Mouse (Mus musculus) limb, embryonic 14.5 days (tissue): Measurements from ENCODE around the gene Fto. TPM values are rescaled to one million over a fixed set of nuclear protein-coding genes. Genes with fewer than 3 reads are reported as not detected.
A peak's percentile ranks its signal among the peaks of the same experiment; 100 is the strongest.

Experiments
- ATAC-seq: fragments of 200-750 bp; cut with Nextera tagmentation; 2 replicates; pipeline ENCODE4 v1.8.0; 2017; ENCODE audit warnings: low read depth, moderate number of reproducible peaks, moderate TSS enrichment; ENCODE audit not compliant: low FRiP score
- DNase-seq: peaks from one replicate; pipeline ENCODE4 v3.0.0-alpha.2; 2015; ENCODE audit warnings: low spot score
- H3K27ac ChIP-seq: fragments of 300-500 bp; sonication (generic); replicated peaks from 2 replicates; pipeline ENCODE4 v1.5.1; 2014; ENCODE audit warnings: low read depth, mild to moderate bottlenecking, low read length, moderate library complexity, mixed read lengths
- H3K27me3 ChIP-seq: fragments of 300-500 bp; sonication (generic); 2 replicates; pipeline ENCODE4 v1.6.1; 2014; ENCODE audit warnings: low read length, mixed read lengths; ENCODE audit not compliant: control insufficient read depth, insufficient read depth
- H3K36me3 ChIP-seq: fragments of 300-500 bp; sonication (generic); 2 replicates; pipeline ENCODE4 v1.6.1; 2014; ENCODE audit warnings: mild to moderate bottlenecking, low read length, moderate library complexity, mixed read lengths; ENCODE audit not compliant: control insufficient read depth, insufficient read depth
- H3K4me1 ChIP-seq: fragments of 300-500 bp; sonication (generic); 2 replicates; pipeline ENCODE4 v1.6.1; 2014; ENCODE audit warnings: antibody characterized with exemption, low read length, mixed read lengths; ENCODE audit not compliant: control insufficient read depth, insufficient read depth
- H3K4me2 ChIP-seq: fragments of 300-500 bp; sonication (generic); replicated peaks from 2 replicates; pipeline ENCODE4 v1.6.1; 2014; ENCODE audit warnings: low read depth, mild to moderate bottlenecking, low read length, moderate library complexity; ENCODE audit not compliant: severe bottlenecking
- H3K4me3 ChIP-seq: fragments of 300-500 bp; sonication (generic); replicated peaks from 2 replicates; pipeline ENCODE4 v1.5.1; 2014; ENCODE audit warnings: low read length
- H3K9ac ChIP-seq: fragments of 300-500 bp; sonication (generic); 2 replicates; pipeline ENCODE4 v1.6.1; 2014; ENCODE audit warnings: mild to moderate bottlenecking, low read depth, low read length, moderate library complexity; ENCODE audit not compliant: severe bottlenecking
- H3K9me3 ChIP-seq: fragments of 300-500 bp; sonication (generic); 2 replicates; pipeline ENCODE4 v1.6.1; 2016; ENCODE audit warnings: low read length; ENCODE audit not compliant: control insufficient read depth
- POLR2A ChIP-seq: fragments of 200-500 bp; IDR thresholded peaks from 2 replicates; pipeline ENCODE4 v1.8.0; 2012; ENCODE audit warnings: inconsistent platforms, mild to moderate bottlenecking, moderate library complexity, borderline replicate concordance; ENCODE audit not compliant: insufficient read depth, insufficient read length; ENCODE audit errors: extremely low read depth
- WGBS: fragments of 180-500 bp; shearing (Covaris S2); extraction: QIAGEN DNeasy Blood & Tissue Kit; methylation state at CpG from one replicate; pipeline ENCODE4 v1.1.7; 2014; 5-methylcytosine and 5-hydroxymethylcytosine counted together
- polyA plus RNA-seq, 2 experiments: library from polyadenylated mRNA; depleted of rRNA in 1 of 2; stranded (reverse) in 1 of 2; unstranded in 1 of 2; fragments of >200 nt; fragmentation: Nextera tagmentation in 1 of 2; extraction: Ambion mirVana in 1 of 2; gene quantifications; 2 replicates each; pipeline versions ENCODE4 v1.2.1 to v1.2.3; 2012 to 2014

Gene Fto
- polyA plus RNA-seq, 2 experiments, result 80.0 to 107 TPM

DNA sequence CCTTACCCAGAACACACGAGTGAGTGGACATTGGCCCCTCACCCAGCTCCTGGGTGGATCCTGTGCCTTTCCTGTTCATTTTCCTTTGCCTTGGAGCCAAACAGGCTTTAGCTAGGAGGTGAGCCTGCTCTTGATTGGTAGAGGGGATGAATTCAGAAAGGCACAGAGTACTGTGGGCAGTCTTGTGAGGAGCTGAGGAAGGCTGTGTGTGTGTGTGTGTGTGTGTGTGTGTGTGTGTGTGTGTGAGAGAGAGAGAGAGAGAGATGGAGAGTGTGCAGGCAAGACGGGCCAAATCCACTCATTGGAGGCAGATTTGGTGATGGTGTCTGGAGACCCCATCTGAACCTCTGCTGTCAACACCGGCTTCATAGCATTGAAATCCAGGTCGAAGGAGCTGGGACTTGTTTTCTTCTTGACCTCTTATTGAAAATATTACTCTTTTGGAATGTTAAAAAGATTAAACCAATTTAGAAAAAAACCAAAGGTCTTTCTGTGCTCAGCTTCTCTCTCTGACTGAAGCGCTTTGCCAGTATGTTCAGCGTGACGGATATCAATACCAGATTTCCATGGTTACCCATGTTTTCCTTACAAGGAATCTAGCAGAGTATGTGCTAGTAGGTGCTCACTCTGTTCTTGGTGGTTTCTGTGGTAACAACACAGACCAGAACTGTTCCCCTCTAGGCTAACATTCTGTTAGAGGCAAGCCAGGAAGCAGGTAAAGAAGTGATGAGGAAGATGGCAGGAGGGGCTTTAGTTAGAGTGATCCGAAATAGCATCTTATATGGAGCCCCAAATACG is 59.7 kb downstream of the Fto start:
- ATAC-seq (no peak), DNase-seq (no peak)
- H3K9me3 ChIP-seq, result no peaks in the 10 kb centered on the region
- H3K9ac ChIP-seq, result no peak overlapping the region
- no peak for TF ChIP-seq POLR2A
- H3K4me3 ChIP-seq, result no peak overlapping the region
- WGBS, result 79% methylated on average over 9 of the region's 9 CpGs
- H3K4me1 ChIP-seq, result peaks cover 32% of the 10 kb centered on the region
- no peaks in the 10 kb centered on the region for H3K36me3 ChIP-seq
- no peaks in the 10 kb centered on the region; the same call in 1 of the 2 replicates for H3K27me3 ChIP-seq
- no peak overlapping the region for H3K4me2 ChIP-seq
- no peak overlapping the region for H3K27ac ChIP-seq

DNA sequence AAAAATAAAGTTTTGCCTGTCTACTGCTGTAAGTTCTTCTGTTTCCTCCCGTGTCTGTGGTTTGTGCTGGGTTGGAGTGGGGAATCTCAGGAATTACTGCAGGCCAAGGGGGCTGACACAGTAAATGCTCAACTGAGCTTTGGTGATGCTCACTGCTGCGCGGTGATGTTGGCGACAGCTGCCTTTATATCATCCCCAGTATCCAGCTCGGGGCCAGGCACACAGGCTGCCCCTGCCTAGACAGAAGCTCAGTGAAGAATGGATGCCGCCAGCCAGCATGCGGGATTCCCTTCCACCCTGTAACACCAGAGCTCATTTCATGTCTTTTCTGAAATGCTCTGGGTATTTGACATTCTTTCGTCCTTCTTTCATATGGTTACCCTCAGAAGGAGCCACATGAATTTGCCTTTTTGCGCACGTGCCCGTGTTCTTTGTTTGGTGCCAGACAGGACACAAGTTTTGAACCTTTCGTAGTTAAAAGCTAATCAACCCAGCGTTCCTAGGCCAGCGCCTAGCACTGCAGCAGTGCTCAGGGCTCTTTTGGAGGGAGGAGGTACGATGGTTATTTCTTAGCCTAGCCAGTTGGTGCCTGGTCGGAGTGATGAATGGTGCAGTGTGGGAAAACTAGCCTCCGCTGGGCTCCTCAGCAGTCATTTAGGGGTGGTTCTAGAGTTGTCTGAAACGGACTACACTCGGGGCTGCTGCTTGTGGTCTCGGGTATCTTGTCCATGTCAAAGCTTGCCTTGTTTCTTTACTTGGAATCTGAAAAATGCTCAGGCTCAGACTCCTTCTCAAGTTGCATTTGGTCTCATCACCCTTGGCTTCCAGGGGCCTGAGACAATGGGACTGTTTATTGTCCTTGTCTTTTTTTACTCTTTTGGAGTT is 62.0 kb downstream of the Fto start:
- H3K4me3 ChIP-seq, result no peak overlapping the region
- no peak for ATAC-seq
- peaks cover 49% of the 10 kb centered on the region for H3K4me1 ChIP-seq
- no peak overlapping the region for H3K9ac ChIP-seq
- H3K36me3 ChIP-seq, result no peaks in the 10 kb centered on the region
- no peak for TF ChIP-seq POLR2A
- H3K9me3 ChIP-seq, result no peaks in the 10 kb centered on the region
- DNase-seq, result no peak
- no peaks in the 10 kb centered on the region; the same call in 1 of the 2 replicates for H3K27me3 ChIP-seq
- H3K4me2 ChIP-seq, result no peak overlapping the region
- no peak overlapping the region for H3K27ac ChIP-seq
- 45% methylated on average over 20 of the region's 20 CpGs for WGBS

DNA sequence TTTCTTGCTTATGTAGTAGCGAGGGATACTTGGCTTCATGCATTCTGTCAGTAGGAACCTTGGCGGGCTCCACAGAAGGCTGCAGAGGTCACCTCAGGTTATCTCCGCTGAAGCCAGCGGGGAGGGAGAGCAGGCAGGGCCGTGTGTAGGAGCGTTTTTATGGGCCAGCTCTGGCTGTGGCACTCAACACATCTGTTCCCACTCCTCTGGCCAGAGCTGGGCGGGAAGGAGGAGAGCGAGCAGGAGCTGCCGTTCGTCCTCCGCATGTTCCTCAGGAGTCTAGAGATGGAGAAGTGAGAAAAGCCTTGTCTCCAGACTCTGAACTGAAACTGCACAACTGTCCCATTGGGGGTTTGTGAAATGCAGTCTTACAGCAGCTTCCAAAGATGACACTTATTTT is 63.5 kb downstream of the Fto start:
- Histone ChIP-seq H3K4me2 (no peak overlapping the region; the same call in 1 of the 2 replicates), H3K4me1 (peaks cover 60% of the 10 kb centered on the region), H3K36me3 (no peaks in the 10 kb centered on the region), H3K9ac (no peak overlapping the region), H3K27me3 (no peaks in the 10 kb centered on the region; the same call in 1 of the 2 replicates), H3K9me3 (no peaks in the 10 kb centered on the region), H3K27ac (no peak overlapping the region), H3K4me3 (no peak overlapping the region)
- no peak for TF ChIP-seq POLR2A
- DNase-seq (peak; percentile 38), ATAC-seq (no peak)
- 15% methylated on average over 11 of the region's 11 CpGs for WGBS

DNA sequence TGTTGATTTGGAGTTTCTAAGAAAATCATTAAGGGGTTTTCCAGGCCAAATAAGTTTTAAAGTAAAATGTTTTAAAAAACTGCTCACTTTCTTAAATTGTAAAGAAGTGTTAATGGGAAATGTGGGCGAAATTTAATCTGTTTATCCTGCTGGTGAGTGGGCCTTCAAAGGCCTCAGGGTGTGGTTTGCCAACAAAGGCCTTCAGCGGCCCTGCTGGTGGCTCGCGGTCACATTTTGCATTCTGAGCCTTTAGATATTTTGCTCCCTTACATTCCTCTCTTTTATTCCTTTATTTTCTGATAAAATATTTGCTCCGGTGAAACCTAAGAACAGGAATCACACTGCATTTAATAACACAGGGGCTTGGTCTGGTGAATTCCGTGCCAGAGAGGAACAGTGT is 64.0 kb downstream of the Fto start:
- ATAC-seq (no peak), DNase-seq (no peak)
- no peaks in the 10 kb centered on the region for H3K36me3 ChIP-seq
- no peaks in the 10 kb centered on the region; the same call in 1 of the 2 replicates for H3K27me3 ChIP-seq
- no peak overlapping the region for H3K27ac ChIP-seq
- H3K4me1 ChIP-seq, result peaks cover 60% of the 10 kb centered on the region
- H3K4me2 ChIP-seq, result no peak overlapping the region
- H3K9me3 ChIP-seq, result no peaks in the 10 kb centered on the region
- H3K9ac ChIP-seq, result no peak overlapping the region
- 58% methylated on average over 6 of the region's 6 CpGs for WGBS
- TF ChIP-seq POLR2A, result no peak
- H3K4me3 ChIP-seq, result no peak overlapping the region

DNA sequence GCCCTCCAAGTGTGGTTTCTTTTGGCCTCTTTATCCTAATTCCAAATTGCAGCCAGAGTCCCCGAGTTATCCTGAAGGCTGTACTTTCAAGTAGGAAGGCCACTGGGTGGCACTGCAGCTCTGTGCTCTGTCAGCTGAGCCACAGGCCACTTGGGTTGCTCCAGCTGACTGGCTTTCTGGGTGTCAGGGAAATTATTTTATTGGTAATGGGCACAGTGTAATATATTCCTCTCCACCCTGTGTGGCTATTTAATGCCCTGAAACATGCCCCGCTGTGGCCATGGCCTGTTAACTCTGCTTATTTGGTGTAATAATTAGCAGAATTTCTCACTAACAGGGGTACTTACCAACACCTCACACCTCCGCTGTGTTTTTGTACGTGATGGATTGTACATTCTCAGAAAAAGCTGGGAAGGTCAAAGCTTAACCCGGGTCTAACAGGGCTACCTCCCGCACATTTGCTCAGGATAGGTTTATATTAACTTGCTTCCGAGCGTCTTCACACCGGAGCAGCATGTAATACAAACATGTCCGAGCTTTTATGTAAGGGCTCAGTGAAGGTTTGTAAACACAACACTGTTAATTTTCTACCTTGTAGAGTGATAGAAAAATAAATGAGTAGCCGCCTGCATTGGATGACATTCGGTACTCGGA is 65.6 kb downstream of the Fto start:
- Histone ChIP-seq H3K27me3 (no peaks in the 10 kb centered on the region; the same call in 1 of the 2 replicates), H3K4me3 (no peak overlapping the region), H3K36me3 (no peaks in the 10 kb centered on the region), H3K9me3 (no peaks in the 10 kb centered on the region), H3K27ac (no peak overlapping the region), H3K4me2 (no peak overlapping the region), H3K4me1 (peaks cover 60% of the 10 kb centered on the region), H3K9ac (no peak overlapping the region)
- peak; percentile 88 for DNase-seq
- WGBS, result 39% methylated on average over 13 of the region's 13 CpGs
- TF ChIP-seq POLR2A, result no peak
- ATAC-seq, result peak; percentile 58
